Mouse (Mus musculus) limb, embryonic 14.5 days (tissue): ENCODE results near the gene Nsd2. TPM values are rescaled to one million over a fixed set of nuclear protein-coding genes. Genes with fewer than 3 reads are reported as not detected.
A peak's percentile ranks its signal among the peaks of the same experiment; 100 is the strongest.

ENCODE experiments used
- ATAC-seq: fragments of 200-750 bp; cut with Nextera tagmentation; 2 replicates; pipeline ENCODE4 v1.8.0; 2017; ENCODE audit warnings: low read depth, moderate number of reproducible peaks, moderate TSS enrichment; ENCODE audit not compliant: low FRiP score
- DNase-seq: peaks from one replicate; pipeline ENCODE4 v3.0.0-alpha.2; 2015; ENCODE audit warnings: low spot score
- H3K27ac ChIP-seq: fragments of 300-500 bp; sonication (generic); replicated peaks from 2 replicates; pipeline ENCODE4 v1.5.1; 2014; ENCODE audit warnings: low read depth, mild to moderate bottlenecking, low read length, moderate library complexity, mixed read lengths
- H3K27me3 ChIP-seq: fragments of 300-500 bp; sonication (generic); 2 replicates; pipeline ENCODE4 v1.6.1; 2014; ENCODE audit warnings: low read length, mixed read lengths; ENCODE audit not compliant: control insufficient read depth, insufficient read depth
- H3K36me3 ChIP-seq: fragments of 300-500 bp; sonication (generic); 2 replicates; pipeline ENCODE4 v1.6.1; 2014; ENCODE audit warnings: mild to moderate bottlenecking, low read length, moderate library complexity, mixed read lengths; ENCODE audit not compliant: control insufficient read depth, insufficient read depth
- H3K4me1 ChIP-seq: fragments of 300-500 bp; sonication (generic); 2 replicates; pipeline ENCODE4 v1.6.1; 2014; ENCODE audit warnings: antibody characterized with exemption, low read length, mixed read lengths; ENCODE audit not compliant: control insufficient read depth, insufficient read depth
- H3K4me2 ChIP-seq: fragments of 300-500 bp; sonication (generic); replicated peaks from 2 replicates; pipeline ENCODE4 v1.6.1; 2014; ENCODE audit warnings: low read depth, mild to moderate bottlenecking, low read length, moderate library complexity; ENCODE audit not compliant: severe bottlenecking
- H3K4me3 ChIP-seq: fragments of 300-500 bp; sonication (generic); replicated peaks from 2 replicates; pipeline ENCODE4 v1.5.1; 2014; ENCODE audit warnings: low read length
- H3K9ac ChIP-seq: fragments of 300-500 bp; sonication (generic); 2 replicates; pipeline ENCODE4 v1.6.1; 2014; ENCODE audit warnings: mild to moderate bottlenecking, low read depth, low read length, moderate library complexity; ENCODE audit not compliant: severe bottlenecking
- H3K9me3 ChIP-seq: fragments of 300-500 bp; sonication (generic); 2 replicates; pipeline ENCODE4 v1.6.1; 2016; ENCODE audit warnings: low read length; ENCODE audit not compliant: control insufficient read depth
- POLR2A ChIP-seq: fragments of 200-500 bp; IDR thresholded peaks from 2 replicates; pipeline ENCODE4 v1.8.0; 2012; ENCODE audit warnings: inconsistent platforms, mild to moderate bottlenecking, moderate library complexity, borderline replicate concordance; ENCODE audit not compliant: insufficient read depth, insufficient read length; ENCODE audit errors: extremely low read depth
- WGBS: fragments of 180-500 bp; shearing (Covaris S2); extraction: QIAGEN DNeasy Blood & Tissue Kit; methylation state at CpG from one replicate; pipeline ENCODE4 v1.1.7; 2014; 5-methylcytosine and 5-hydroxymethylcytosine counted together
- polyA plus RNA-seq, 2 experiments: library from polyadenylated mRNA; depleted of rRNA in 1 of 2; stranded (reverse) in 1 of 2; unstranded in 1 of 2; fragments of >200 nt; fragmentation: Nextera tagmentation in 1 of 2; extraction: Ambion mirVana in 1 of 2; gene quantifications; 2 replicates each; pipeline versions ENCODE4 v1.2.1 to v1.2.3; 2012 to 2014

The Nsd2 gene
- polyA plus RNA-seq, 2 experiments, result 46.6 to 50.7 TPM

DNA sequence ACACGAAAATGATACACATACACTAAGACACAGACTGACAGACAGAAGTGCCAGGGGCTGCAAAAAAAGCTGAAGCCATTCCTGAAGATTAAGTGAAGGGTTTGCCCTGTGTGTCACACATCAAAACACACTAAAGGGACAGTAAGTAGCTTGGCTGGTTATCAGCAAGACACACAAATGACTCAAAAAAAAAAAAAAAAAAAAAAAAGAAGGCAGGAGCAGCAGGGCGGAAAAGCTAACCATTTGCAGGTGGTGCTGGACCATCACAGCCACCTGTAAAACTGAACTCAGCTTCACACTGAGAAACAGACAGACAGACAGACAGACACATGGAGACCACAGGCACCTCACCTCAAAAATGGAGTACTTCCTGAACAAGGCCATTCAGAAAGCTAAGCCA is 113.6 kb downstream of the Nsd2 start:
- peaks cover 14% of the 10 kb centered on the region for H3K36me3 ChIP-seq
- 95% methylated on average over 2 of the region's 2 CpGs for WGBS
- H3K4me3 ChIP-seq, result 0 out of 2 replicates have a peak overlapping the region, but pooled peaks have one; percentile 87
- peak overlapping the region; percentile 55 for H3K4me2 ChIP-seq
- no peak for ATAC-seq
- no peaks in the 10 kb centered on the region for H3K9me3 ChIP-seq
- H3K9ac ChIP-seq, result no peak overlapping the region
- H3K27me3 ChIP-seq, result no peaks in the 10 kb centered on the region
- TF ChIP-seq POLR2A, result no peak
- H3K27ac ChIP-seq, result no peak overlapping the region
- H3K4me1 ChIP-seq, result peaks cover 15% of the 10 kb centered on the region
- DNase-seq, result no peak

DNA sequence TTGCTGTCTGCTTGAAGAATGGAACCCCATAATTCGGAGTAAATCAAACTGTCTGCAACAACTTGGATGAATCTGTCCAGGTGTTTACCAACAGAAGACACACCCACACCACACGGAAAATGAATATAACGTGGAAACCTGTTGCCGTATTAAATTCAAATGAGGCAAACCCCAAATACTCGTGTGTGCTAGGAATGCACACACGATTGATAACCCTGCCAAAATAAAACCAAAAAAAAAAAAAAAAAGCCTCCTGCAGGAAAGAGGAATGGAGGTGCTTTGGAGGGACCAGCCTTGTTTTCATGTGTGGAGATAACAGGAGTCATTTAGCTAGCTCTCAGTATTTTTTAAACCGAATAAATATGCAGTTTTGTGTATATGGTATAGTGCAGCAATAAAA is 114.4 kb downstream of the Nsd2 start:
- Histone ChIP-seq H3K9me3 (no peaks in the 10 kb centered on the region), H3K36me3 (peaks cover 13% of the 10 kb centered on the region), H3K9ac (0 out of 2 replicates have a peak overlapping the region, but pooled peaks have one; percentile 93), H3K27ac (no peak overlapping the region), H3K4me2 (peak overlapping the region; percentile 55), H3K27me3 (no peaks in the 10 kb centered on the region), H3K4me1 (peaks cover 15% of the 10 kb centered on the region), H3K4me3 (peak overlapping the region; percentile 87)
- no peak for ATAC-seq
- no peak for TF ChIP-seq POLR2A
- DNase-seq, result no peak
- 77% methylated on average over 7 of the region's 7 CpGs for WGBS

DNA sequence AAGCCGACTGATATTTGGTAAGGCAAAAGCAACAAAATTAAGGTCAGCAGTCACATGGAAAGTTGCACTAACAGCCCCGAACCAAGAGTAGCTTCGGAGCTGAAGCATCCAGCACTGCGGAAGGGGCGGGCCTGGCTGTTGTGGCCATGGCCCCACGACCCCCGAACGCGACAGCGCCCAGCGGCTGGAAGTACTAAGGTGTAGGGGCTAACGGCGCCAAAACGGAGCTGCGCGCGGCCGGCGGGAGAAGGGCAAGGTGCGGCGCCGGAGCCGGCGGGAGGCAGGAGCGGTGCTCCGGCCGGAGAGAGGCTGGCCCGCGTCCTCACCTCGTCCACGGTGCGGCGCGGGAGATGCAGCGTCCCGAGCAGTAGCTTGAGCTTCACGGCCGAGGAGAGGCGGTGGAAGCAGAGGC is 115.2 kb downstream of the Nsd2 start:
- H3K4me1 ChIP-seq, result peaks cover 15% of the 10 kb centered on the region
- H3K27me3 ChIP-seq, result no peaks in the 10 kb centered on the region
- peaks cover 9% of the 10 kb centered on the region; the same call in 1 of the 2 replicates for H3K36me3 ChIP-seq
- DNase-seq (peak; percentile 37), ATAC-seq (peak; percentile 56)
- peak overlapping the region; percentile 87 for H3K4me3 ChIP-seq
- WGBS, result under 1% methylated on average over 36 of the region's 39 CpGs
- peak overlapping the region; percentile 94 for H3K27ac ChIP-seq
- H3K9ac ChIP-seq, result peak overlapping the region; percentile 93
- H3K9me3 ChIP-seq, result no peaks in the 10 kb centered on the region
- H3K4me2 ChIP-seq, result peak overlapping the region; percentile 55
- TF ChIP-seq POLR2A, result no peak

DNA sequence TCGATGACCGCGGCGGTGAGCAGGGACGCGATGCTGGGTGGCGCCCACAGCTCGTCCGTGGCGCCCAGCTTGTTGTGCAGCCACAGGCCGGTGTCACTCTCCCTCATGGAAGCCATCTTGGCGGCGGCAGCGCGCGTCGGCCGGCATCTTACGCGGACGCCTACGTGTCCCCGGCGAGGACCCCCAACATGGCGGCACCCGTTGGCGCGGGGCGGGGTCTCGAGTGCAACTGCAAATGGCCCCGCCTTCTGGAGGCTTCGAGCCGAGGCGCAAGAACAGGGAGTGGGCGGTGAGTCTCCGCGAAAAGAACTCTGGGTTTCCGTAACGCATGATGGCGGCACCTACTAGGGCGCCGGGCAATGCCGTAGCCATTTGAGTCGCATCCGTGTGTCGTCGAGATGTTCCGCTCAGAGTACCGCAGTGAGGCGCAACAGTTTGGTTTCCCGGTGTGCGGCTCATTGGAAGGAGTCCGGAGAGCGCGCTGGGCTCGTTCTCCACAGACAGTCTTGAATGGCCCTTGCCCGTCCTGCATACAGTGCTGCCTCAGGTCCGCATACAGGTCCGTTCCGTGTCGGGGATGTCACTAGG is 115.7 kb downstream of the Nsd2 start, which contains the start of gene Nelfa:
TSS of gene Nelfa (minus strand) at position 294 of the 588 bp plus-strand sequence.
- no peaks in the 10 kb centered on the region for H3K9me3 ChIP-seq
- peaks cover 9% of the 10 kb centered on the region; the same call in 1 of the 2 replicates for H3K36me3 ChIP-seq
- peaks cover 15% of the 10 kb centered on the region for H3K4me1 ChIP-seq
- WGBS, result 2% methylated on average over 48 of the region's 61 CpGs
- peak within 1 kb of the TSS; percentile 94 for H3K27ac ChIP-seq
- peak within 1 kb of the TSS; percentile 77 for H3K4me2 ChIP-seq
- ATAC-seq, result peak; percentile 98
- TF ChIP-seq POLR2A, result peak; percentile 79; the same call in 1 of the 2 replicates
- DNase-seq, result peak; percentile 98
- H3K27me3 ChIP-seq, result no peaks in the 10 kb centered on the region
- peak within 1 kb of the TSS; percentile 87 for H3K4me3 ChIP-seq
- H3K9ac ChIP-seq, result peak within 1 kb of the TSS; percentile 93

DNA sequence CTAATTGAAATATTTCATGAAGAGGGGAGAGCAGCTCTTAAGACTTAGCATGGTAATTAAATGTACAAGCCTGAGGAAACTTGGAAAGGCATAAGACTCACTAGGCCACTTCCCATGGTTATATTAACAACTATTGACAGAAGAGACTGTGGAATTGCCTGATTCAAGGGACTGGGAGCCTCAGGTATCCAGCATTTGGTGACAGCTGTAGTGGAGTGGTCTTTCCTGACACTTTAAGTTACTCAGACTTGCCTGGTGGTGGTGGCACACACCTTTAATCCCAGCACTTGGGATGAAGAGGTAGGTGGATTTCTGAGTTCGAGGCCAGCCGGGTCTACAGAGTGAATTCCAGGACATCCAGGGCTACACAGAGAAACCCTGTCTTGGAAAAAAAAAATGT is 116.7 kb downstream of the Nsd2 start:
- WGBS, result 91% methylated on average over 2 of the region's 2 CpGs
- H3K36me3 ChIP-seq, result peaks cover 8% of the 10 kb centered on the region; the same call in 1 of the 2 replicates
- no peaks in the 10 kb centered on the region for H3K27me3 ChIP-seq
- peaks cover 15% of the 10 kb centered on the region for H3K4me1 ChIP-seq
- TF ChIP-seq POLR2A, result no peak
- peak overlapping the region; percentile 77 for H3K4me2 ChIP-seq
- no peak for ATAC-seq
- H3K9ac ChIP-seq, result peak overlapping the region; percentile 72; the same call in 1 of the 2 replicates
- no peak for DNase-seq
- peak overlapping the region; percentile 87 for H3K4me3 ChIP-seq
- H3K9me3 ChIP-seq, result 0 out of 2 replicates have a peak, but pooled peaks cover 2% of the 10 kb centered on the region
- H3K27ac ChIP-seq, result no peak overlapping the region
